Mouse (Mus musculus): ENCODE measurements at regions not wholly inside any gene's neighbourhood (a gene's known extent, or its start where the extent isn't known, plus 50 kb on each side); places are given as distances from the start of the nearest gene placed in this dataset.

GRCm38 (mm10) chr6:18697536-18697935, 150.8 kb upstream of the Lsm8 start:
- no peak overlapping the region for H3K4me2 ChIP-seq (ENCODE audit: low read depth, low read length)
- no peaks in the 10 kb centered on the region for H3K9me3 ChIP-seq (replicated peaks; ENCODE audit: control insufficient read depth, low read length)
- no peaks in the 10 kb centered on the region for H3K36me3 ChIP-seq (ENCODE audit: control insufficient read depth, insufficient read depth)
- WGBS: 39% methylated on average over 5 of the region's 5 CpGs
- no peak for ATAC-seq (replicated peaks; ENCODE audit: extremely low read depth, insufficient read depth, low FRiP score)
- peaks cover 7% of the 10 kb centered on the region for H3K4me1 ChIP-seq (ENCODE audit: control insufficient read depth, insufficient read depth, low read length)
- H3K4me3 ChIP-seq (ENCODE audit: low read length): no peak overlapping the region
- H3K27ac ChIP-seq (ENCODE audit: low read length): no peak overlapping the region
- no peaks in the 10 kb centered on the region for H3K27me3 ChIP-seq (ENCODE audit: control insufficient read depth, insufficient read depth, low read length)
- H3K9ac ChIP-seq (ENCODE audit: low read length): no peak overlapping the region

- no peak overlapping the region for H3K9ac ChIP-seq (ENCODE audit: low read length)
- H3K4me1 ChIP-seq (ENCODE audit: control insufficient read depth, insufficient read depth, low read length): peaks cover 7% of the 10 kb centered on the region
- ATAC-seq (replicated peaks; ENCODE audit: extremely low read depth, insufficient read depth, low FRiP score): no peak
- no peaks in the 10 kb centered on the region for H3K9me3 ChIP-seq (replicated peaks; ENCODE audit: control insufficient read depth, low read length)
- no peaks in the 10 kb centered on the region for H3K27me3 ChIP-seq (ENCODE audit: control insufficient read depth, insufficient read depth, low read length)
- H3K4me3 ChIP-seq (ENCODE audit: low read length): no peak overlapping the region
- no peaks in the 10 kb centered on the region for H3K36me3 ChIP-seq (ENCODE audit: control insufficient read depth, insufficient read depth)
- H3K27ac ChIP-seq (ENCODE audit: low read length): no peak overlapping the region
- WGBS: 56% methylated on average over 4 of the region's 4 CpGs
- H3K4me2 ChIP-seq (ENCODE audit: low read depth, low read length): no peak overlapping the region
These were observed 149.2 kb upstream of the Lsm8 start for GRCm38 (mm10) chr6:18698989-18699728.

- Histone ChIP-seq H3K36me3 (ENCODE audit: control insufficient read depth, insufficient read depth) (no peaks in the 10 kb centered on the region), H3K27ac (ENCODE audit: low read length) (no peak overlapping the region), H3K4me1 (ENCODE audit: control insufficient read depth, insufficient read depth, low read length) (peaks cover 7% of the 10 kb centered on the region), H3K9me3 (replicated peaks; ENCODE audit: control insufficient read depth, low read length) (no peaks in the 10 kb centered on the region), H3K9ac (ENCODE audit: low read length) (no peak overlapping the region), H3K27me3 (ENCODE audit: control insufficient read depth, insufficient read depth, low read length) (no peaks in the 10 kb centered on the region), H3K4me3 (ENCODE audit: low read length) (no peak overlapping the region), H3K4me2 (ENCODE audit: low read depth, low read length) (no peak overlapping the region)
- 35% methylated on average over 12 of the region's 12 CpGs for WGBS
- ATAC-seq (replicated peaks; ENCODE audit: extremely low read depth, insufficient read depth, low FRiP score): no peak
These were observed 148.5 kb upstream of the Lsm8 start for GRCm38 (mm10) chr6:18699729-18700386.

- H3K4me3 ChIP-seq (ENCODE audit: low read length): no peak overlapping the region
- no peaks in the 10 kb centered on the region for H3K9me3 ChIP-seq (replicated peaks; ENCODE audit: control insufficient read depth, low read length)
- H3K4me1 ChIP-seq (ENCODE audit: control insufficient read depth, insufficient read depth, low read length): no peaks in the 10 kb centered on the region
- no peak overlapping the region for H3K9ac ChIP-seq (ENCODE audit: low read length)
- ATAC-seq (replicated peaks; ENCODE audit: extremely low read depth, insufficient read depth, low FRiP score): no peak
- H3K36me3 ChIP-seq (ENCODE audit: control insufficient read depth, insufficient read depth): no peaks in the 10 kb centered on the region
- 84% methylated on average over 1 of the region's 1 CpGs for WGBS
- no peaks in the 10 kb centered on the region for H3K27me3 ChIP-seq (ENCODE audit: control insufficient read depth, insufficient read depth, low read length)
- H3K27ac ChIP-seq (ENCODE audit: low read length): no peak overlapping the region
- no peak overlapping the region for H3K4me2 ChIP-seq (ENCODE audit: low read depth, low read length)
These were observed 137.6 kb upstream of the Lsm8 start for GRCm38 (mm10) chr6:18710763-18711162.

GRCm38 (mm10) chr6:18748859-18749258, 99.5 kb upstream of the Lsm8 start:
- ATAC-seq (replicated peaks; ENCODE audit: extremely low read depth, insufficient read depth, low FRiP score): no peak
- no peak overlapping the region for H3K9ac ChIP-seq (ENCODE audit: low read length)
- H3K36me3 ChIP-seq (ENCODE audit: control insufficient read depth, insufficient read depth): no peaks in the 10 kb centered on the region
- H3K27me3 ChIP-seq (ENCODE audit: control insufficient read depth, insufficient read depth, low read length): no peaks in the 10 kb centered on the region
- no peak overlapping the region for H3K4me3 ChIP-seq (ENCODE audit: low read length)
- H3K4me1 ChIP-seq (ENCODE audit: control insufficient read depth, insufficient read depth, low read length): no peaks in the 10 kb centered on the region
- no peak overlapping the region for H3K4me2 ChIP-seq (ENCODE audit: low read depth, low read length)
- H3K9me3 ChIP-seq (replicated peaks; ENCODE audit: control insufficient read depth, low read length): peaks cover 6% of the 10 kb centered on the region
- 84% methylated on average over 2 of the region's 2 CpGs for WGBS
- H3K27ac ChIP-seq (ENCODE audit: low read length): no peak overlapping the region

- ATAC-seq (replicated peaks; ENCODE audit: extremely low read depth, insufficient read depth, low FRiP score): no peak
- 81% methylated on average over 2 of the region's 2 CpGs for WGBS
- Histone ChIP-seq H3K4me1 (ENCODE audit: control insufficient read depth, insufficient read depth, low read length) (no peaks in the 10 kb centered on the region), H3K9me3 (replicated peaks; ENCODE audit: control insufficient read depth, low read length) (no peaks in the 10 kb centered on the region), H3K4me2 (ENCODE audit: low read depth, low read length) (no peak overlapping the region), H3K27ac (ENCODE audit: low read length) (no peak overlapping the region), H3K36me3 (ENCODE audit: control insufficient read depth, insufficient read depth) (no peaks in the 10 kb centered on the region), H3K9ac (ENCODE audit: low read length) (no peak overlapping the region), H3K27me3 (ENCODE audit: control insufficient read depth, insufficient read depth, low read length) (no peaks in the 10 kb centered on the region), H3K4me3 (ENCODE audit: low read length) (no peak overlapping the region)
These were observed 83.8 kb upstream of the Lsm8 start for GRCm38 (mm10) chr6:18764536-18764935.

GRCm38 (mm10) chr6:18795390-18795789, 53.0 kb upstream of the Lsm8 start:
- no peak overlapping the region for H3K9ac ChIP-seq (ENCODE audit: low read length)
- WGBS: 60% methylated on average over 4 of the region's 4 CpGs

GRCm38 (mm10) chr6:18795847-18796246, 52.5 kb upstream of the Lsm8 start:
- H3K9ac ChIP-seq (ENCODE audit: low read length): no peak overlapping the region
- H3K27ac ChIP-seq (ENCODE audit: low read length): no peak overlapping the region
- no peak overlapping the region for H3K4me3 ChIP-seq (ENCODE audit: low read length)
- H3K4me2 ChIP-seq (ENCODE audit: low read depth, low read length): no peak overlapping the region
- WGBS: 56% methylated on average over 1 of the region's 1 CpGs
- H3K9me3 ChIP-seq (replicated peaks; ENCODE audit: control insufficient read depth, low read length): no peaks in the 10 kb centered on the region
- no peaks in the 10 kb centered on the region for H3K4me1 ChIP-seq (ENCODE audit: control insufficient read depth, insufficient read depth, low read length)
- H3K36me3 ChIP-seq (ENCODE audit: control insufficient read depth, insufficient read depth): no peaks in the 10 kb centered on the region
- ATAC-seq (replicated peaks; ENCODE audit: extremely low read depth, insufficient read depth, low FRiP score): no peak
- H3K27me3 ChIP-seq (ENCODE audit: control insufficient read depth, insufficient read depth, low read length): no peaks in the 10 kb centered on the region

More at GRCm38 (mm10) chr6:18795390-18795789, 53.0 kb upstream of the Lsm8 start:
- H3K9me3 ChIP-seq (replicated peaks; ENCODE audit: control insufficient read depth, low read length): no peaks in the 10 kb centered on the region
- H3K36me3 ChIP-seq (ENCODE audit: control insufficient read depth, insufficient read depth): no peaks in the 10 kb centered on the region
- no peak overlapping the region for H3K27ac ChIP-seq (ENCODE audit: low read length)
- no peak for ATAC-seq (replicated peaks; ENCODE audit: extremely low read depth, insufficient read depth, low FRiP score)
- no peaks in the 10 kb centered on the region for H3K4me1 ChIP-seq (ENCODE audit: control insufficient read depth, insufficient read depth, low read length)
- no peak overlapping the region for H3K4me3 ChIP-seq (ENCODE audit: low read length)
- H3K4me2 ChIP-seq (ENCODE audit: low read depth, low read length): no peak overlapping the region
- no peaks in the 10 kb centered on the region for H3K27me3 ChIP-seq (ENCODE audit: control insufficient read depth, insufficient read depth, low read length)

GRCm38 (mm10) chr6:18796540-18796939, 51.8 kb upstream of the Lsm8 start:
- Histone ChIP-seq H3K9me3 (replicated peaks; ENCODE audit: control insufficient read depth, low read length) (no peaks in the 10 kb centered on the region), H3K4me3 (ENCODE audit: low read length) (no peak overlapping the region), H3K9ac (ENCODE audit: low read length) (no peak overlapping the region), H3K27me3 (ENCODE audit: control insufficient read depth, insufficient read depth, low read length) (no peaks in the 10 kb centered on the region), H3K4me2 (ENCODE audit: low read depth, low read length) (no peak overlapping the region), H3K27ac (ENCODE audit: low read length) (no peak overlapping the region), H3K36me3 (ENCODE audit: control insufficient read depth, insufficient read depth) (no peaks in the 10 kb centered on the region), H3K4me1 (ENCODE audit: control insufficient read depth, insufficient read depth, low read length) (no peaks in the 10 kb centered on the region)
- ATAC-seq (replicated peaks; ENCODE audit: extremely low read depth, insufficient read depth, low FRiP score): no peak

Measured in heart, embryonic 16.5 days (tissue).